Mouse (Mus musculus): ENCODE results near the gene Hspb9. TPM values are rescaled to one million over a fixed set of nuclear protein-coding genes. Genes with fewer than 3 reads are reported as not detected.

The Hspb9 gene
- total RNA-seq, 2 experiments from 2014 or later, result not detected

GRCm38 (mm10) chr11:100761547-100762045 lies 47.9 kb downstream of the Hspb9 start:
- peak; percentile 95 for DNase-seq

- no peak for DNase-seq
Measured at GRCm38 (mm10) chr11:100762831-100763230, 49.2 kb downstream of the Hspb9 start, which contains the start of gene Hcrt. Hcrt (minus strand) TSS chr11:100762931.

Other genes with a start within 250 kb of the Hspb9 start
- 10 to 100 TPM; 11.8 to 13.4 TPM for gene Klhl11, start 241.1 kb upstream of the Hspb9 start, total RNA-seq (2021)
- 10 to 100 TPM; 60.7 to 63.4 TPM for gene Acly, start 185.8 kb upstream of the Hspb9 start, total RNA-seq (2021)
- gene Ttc25, start 168.2 kb upstream of the Hspb9 start, total RNA-seq (2021), result under 1 TPM; 0.21 to 0.70 TPM
- 1 to 10 TPM; 6.3 to 7.3 TPM for gene Cnp, start 138.9 kb upstream of the Hspb9 start, total RNA-seq (2021)
- gene Nkiras2, start 94.6 kb upstream of the Hspb9 start, total RNA-seq (2021), result 10 to 100 TPM; 53.7 to 57.7 TPM
- gene Dnajc7, start 93.7 kb upstream of the Hspb9 start, total RNA-seq (2021), result 100 to 1,000 TPM; 223 to 232 TPM
- gene Zfp385c, start 21.4 kb upstream of the Hspb9 start, total RNA-seq (2021), result under 1 TPM; 0.56 to 0.60 TPM
- gene Dhx58, start 9.6 kb upstream of the Hspb9 start, total RNA-seq (2021), result under 1 TPM; 0.62 to 0.83 TPM
- gene Kat2a, start 1.4 kb upstream of the Hspb9 start, total RNA-seq (2021), result 10 to 100 TPM; 17.5 to 18.0 TPM
- 10 to 100 TPM; 78.8 to 83.6 TPM for gene Rab5c, start 24.4 kb downstream of the Hspb9 start, total RNA-seq (2021)
- gene Kcnh4, start 46.1 kb downstream of the Hspb9 start, total RNA-seq (2021), result not detected
- not detected for gene Hcrt, start 49.1 kb downstream of the Hspb9 start, total RNA-seq (2021)
- 1 to 10 TPM; 7.8 to 9.9 TPM for gene Ghdc, start 57.1 kb downstream of the Hspb9 start, total RNA-seq (2021)
- 10 to 100 TPM; 45.4 to 52.4 TPM for gene Stat5b, start 136.9 kb downstream of the Hspb9 start, total RNA-seq (2021)
- 10 to 100 TPM; 15.7 to 17.4 TPM for gene Stat5a, start 145.5 kb downstream of the Hspb9 start, total RNA-seq (2021)
- 100 to 1,000 TPM; 111 to 115 TPM for gene Stat3, start 225.7 kb downstream of the Hspb9 start, total RNA-seq (2021)